Mouse (Mus musculus) layer of hippocampus, postnatal 14 days (tissue): ENCODE measurements around the gene Nfatc3. TPM values are rescaled to one million over a fixed set of nuclear protein-coding genes. Genes with fewer than 3 reads are reported as not detected.

ENCODE experiments used
- DNase-seq, 2 experiments: peaks; one replicate each; pipeline ENCODE4 v3.0.0; 2021 to 2022; ENCODE audit warnings: low spot score in 2 of 2, mixed read lengths in 1 of 2
- total RNA-seq, 2 experiments: library from RNA; stranded (reverse); gene quantifications; 2 replicates each; pipeline ENCODE4 v1.2.3; 2021

The Nfatc3 gene
- total RNA-seq, 2 experiments from 2014 or later = 9.9 to 11.6 TPM

GRCm38 (mm10) chr8:106140769-106141168, 82.1 kb downstream of the Nfatc3 start:
- peak; percentile 81 to 87 for DNase-seq

- DNase-seq = no peak
Measured at GRCm38 (mm10) chr8:106145331-106145730, 86.7 kb downstream of the Nfatc3 start.

GRCm38 (mm10) chr8:106146014-106146413, 87.4 kb downstream of the Nfatc3 start:
- DNase-seq = no peak

DNA sequence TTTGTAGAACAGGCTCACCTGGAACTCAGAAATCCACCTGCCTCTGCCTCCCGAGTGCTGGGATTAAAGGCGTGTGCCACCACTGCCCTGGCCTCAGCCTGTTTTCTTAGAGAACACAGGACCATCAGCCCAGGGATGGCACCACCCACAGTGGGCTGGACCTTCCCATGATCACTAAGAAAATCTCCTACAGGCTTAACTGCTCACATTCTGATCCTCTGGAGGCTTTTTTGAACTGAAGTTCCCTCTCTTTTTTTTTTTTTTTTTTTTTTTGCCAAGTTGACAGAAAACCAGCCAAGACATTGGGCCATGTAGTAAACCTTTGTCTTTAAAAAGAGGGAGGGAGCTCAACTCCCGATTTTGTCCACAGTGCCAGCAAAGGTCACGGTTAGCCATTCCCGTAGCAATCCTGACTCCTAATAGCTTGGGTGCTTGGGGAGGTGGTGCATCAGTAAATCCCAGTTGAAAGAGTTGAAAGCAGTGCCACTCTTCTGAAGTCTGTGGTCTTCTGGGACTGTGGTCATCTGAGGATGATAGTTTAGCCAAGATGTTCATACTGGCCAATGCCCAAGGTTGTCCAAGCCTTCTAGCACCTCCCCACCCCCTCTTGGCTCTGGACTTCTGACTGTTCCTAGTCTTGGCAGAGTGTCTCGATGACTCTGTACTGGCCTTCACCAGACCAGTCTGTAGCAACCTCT, 89.4 kb downstream of the Nfatc3 start:
- no peak for DNase-seq

DNA sequence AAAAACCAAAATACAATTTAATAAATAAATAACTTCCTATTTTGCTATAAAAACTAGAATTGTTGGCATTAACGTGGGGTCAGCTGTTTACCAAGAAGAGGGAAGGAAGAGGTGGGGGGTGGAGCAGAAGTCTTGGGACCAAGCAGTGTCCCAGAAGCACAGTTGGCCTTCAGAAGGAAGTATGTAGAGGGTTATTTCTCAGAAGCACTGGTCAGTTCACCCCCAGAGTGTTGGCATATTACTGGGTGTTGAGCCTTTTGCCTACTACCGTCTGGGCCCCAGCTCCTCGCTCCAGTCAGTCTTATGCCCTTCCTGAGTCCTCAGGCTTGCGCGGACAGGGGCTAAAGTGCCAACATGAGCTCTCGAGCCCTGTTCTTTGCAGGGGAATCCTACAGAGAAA, 90.4 kb downstream of the Nfatc3 start:
- no peak for DNase-seq

DNA sequence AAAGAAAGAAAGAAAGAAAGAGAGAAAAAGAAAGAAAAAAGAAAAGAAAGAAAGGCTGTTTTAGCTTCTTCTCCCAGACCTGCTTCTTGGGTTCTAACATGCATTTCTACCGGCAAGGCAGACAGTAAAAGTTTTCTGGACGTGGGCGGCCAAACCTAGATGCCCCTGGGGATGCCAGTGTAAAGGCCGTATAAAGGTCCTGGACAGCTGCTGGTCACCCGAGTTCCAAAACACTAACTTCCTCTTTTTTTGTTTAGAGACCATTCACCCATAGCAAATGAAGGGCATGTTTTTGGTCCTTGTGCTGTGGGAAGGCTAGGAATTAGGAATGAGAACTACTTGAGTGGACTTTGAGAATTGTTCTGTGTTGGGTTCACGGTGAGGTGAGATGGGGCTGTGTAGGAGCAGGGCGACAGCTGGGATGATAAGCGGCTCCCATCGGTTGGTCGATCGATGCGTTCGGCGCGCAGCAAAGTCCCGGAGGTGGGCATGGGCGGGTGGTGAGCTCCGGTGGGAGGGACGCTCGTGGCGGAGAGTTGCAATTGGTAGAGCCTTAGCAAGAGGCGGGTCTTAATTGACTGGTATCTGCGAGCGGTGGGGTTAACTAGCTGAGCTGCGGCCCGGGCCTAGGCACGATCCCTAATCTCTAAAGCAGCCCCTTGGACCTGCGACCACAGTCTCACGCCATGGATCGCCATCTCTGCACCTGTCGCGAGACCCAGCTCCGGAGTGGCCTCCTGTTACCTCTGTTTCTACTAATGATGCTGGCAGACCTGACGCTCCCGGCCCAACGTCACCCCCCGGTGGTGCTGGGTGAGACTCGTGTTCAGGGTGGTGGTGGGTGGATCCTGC, 91.4 kb downstream of the Nfatc3 start, which contains the start of gene Pla2g15:
TSS of gene Pla2g15 (plus strand) at position 599 of the 852 bp plus-strand sequence.
- DNase-seq = peak; percentile 92 to 94

GRCm38 (mm10) chr8:106150653-106151000, 92.0 kb downstream of the Nfatc3 start:
- no peak for DNase-seq

GRCm38 (mm10) chr8:106151041-106151440, 92.4 kb downstream of the Nfatc3 start:
- DNase-seq = no peak

DNA sequence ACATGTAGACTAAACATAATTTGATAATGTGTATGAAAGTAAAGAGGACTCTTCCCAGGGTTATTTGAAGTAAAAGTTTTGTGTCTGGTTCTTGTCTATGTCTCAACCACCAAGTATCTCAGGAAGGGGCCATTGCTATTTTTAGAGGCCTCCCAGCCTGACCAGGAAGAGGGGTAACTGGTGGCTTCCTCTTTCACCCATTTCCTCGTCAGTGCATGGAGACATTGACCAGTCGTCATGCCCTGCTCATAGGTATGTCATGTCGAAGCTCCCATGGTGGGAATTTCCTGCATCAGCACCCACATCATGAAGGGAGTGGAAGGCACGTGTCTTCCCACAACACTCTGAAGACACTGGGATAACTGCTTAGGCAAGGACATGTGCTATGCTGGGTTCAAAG, 94.2 kb downstream of the Nfatc3 start:
- no peak for DNase-seq

GRCm38 (mm10) chr8:106157419-106157818, 98.8 kb downstream of the Nfatc3 start:
- no peak for DNase-seq

DNA sequence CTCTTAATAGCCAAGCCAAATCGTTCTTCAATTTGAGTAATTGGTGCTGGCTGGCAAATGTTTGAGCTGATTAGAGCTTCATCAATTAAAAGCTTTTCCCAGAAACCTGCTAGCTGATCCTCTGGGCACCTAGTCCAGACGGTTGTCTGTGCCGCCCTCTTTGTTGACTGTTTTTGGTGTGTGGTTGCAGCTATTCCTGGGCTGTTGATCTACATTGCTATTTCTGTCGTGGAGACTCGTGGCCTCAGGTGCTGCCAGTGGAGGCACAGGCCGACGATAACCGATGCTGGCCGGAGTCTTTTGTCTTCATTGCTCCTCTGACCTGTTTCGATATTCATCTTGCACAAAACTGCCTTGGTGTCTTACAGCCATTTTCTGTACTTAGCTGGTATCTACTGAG, 99.7 kb downstream of the Nfatc3 start:
- no peak for DNase-seq

- no peak for DNase-seq
Measured at GRCm38 (mm10) chr8:106159876-106160275, 101.2 kb downstream of the Nfatc3 start.

DNA sequence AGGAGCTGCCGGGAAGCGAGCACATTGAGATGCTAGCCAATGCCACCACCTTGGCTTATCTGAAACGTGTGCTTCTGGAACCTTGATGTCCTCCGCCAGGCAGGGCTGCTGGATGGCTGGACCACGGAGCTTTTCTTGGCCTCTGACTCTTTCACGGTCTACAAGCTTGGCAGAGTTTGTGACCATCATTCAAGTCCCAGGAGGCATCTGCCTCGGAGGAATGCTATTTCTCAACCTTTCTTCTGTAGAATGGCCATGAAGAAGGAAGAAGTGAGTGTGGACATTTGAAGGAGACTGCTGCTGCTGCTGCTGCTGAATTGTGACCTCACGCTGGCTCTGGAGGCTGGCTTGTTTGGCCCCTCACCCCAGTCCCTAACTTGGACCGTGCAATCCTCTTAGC, 104.6 kb downstream of the Nfatc3 start:
- DNase-seq = no peak

GRCm38 (mm10) chr8:106165460-106165859, 106.8 kb downstream of the Nfatc3 start:
- peak; percentile 57 to 76 for DNase-seq

DNA sequence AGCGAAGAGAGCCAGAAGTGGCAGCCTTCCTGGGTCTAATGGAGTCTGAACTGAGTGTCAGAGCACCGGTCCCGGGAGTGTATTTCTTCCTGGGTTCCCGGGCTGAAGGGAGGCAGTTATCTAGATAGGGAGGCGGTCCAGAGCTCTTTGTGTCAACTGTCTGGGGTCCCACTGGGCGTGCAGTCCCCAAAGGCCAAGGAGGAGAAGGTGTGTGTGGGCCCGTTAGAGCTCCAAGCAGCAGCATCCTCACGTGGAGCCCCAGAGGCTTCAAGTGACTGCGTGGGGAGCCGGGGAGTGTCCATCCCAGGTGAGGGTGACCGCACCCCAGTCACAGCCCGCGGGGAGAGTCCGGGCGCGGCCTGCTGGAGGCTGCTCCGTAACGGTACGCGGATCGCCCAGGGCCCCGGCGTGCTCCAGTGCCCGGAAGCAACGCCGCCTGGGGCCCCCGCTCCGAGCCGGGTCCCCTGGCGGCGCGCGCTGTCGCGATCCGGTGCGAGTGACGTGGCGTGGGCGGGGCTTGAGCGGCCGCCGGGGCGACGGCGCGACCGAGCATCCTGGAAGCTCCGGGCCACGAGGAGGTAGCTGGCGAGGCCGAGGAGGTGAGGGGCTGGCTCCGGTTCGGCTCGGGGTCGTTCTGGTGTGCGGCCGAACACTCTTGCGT, 109.8 kb downstream of the Nfatc3 start, which contains the start of gene Slc7a6:
TSS of gene Slc7a6 (plus strand) at position 502 of the 661 bp plus-strand sequence.
- DNase-seq = peak; percentile 83 to 87

GRCm38 (mm10) chr8:106169017-106169933, 110.6 kb downstream of the Nfatc3 start:
- peak; percentile 72 to 82 for DNase-seq

- DNase-seq = no peak
Measured at GRCm38 (mm10) chr8:106169934-106170480, 111.4 kb downstream of the Nfatc3 start.

DNA sequence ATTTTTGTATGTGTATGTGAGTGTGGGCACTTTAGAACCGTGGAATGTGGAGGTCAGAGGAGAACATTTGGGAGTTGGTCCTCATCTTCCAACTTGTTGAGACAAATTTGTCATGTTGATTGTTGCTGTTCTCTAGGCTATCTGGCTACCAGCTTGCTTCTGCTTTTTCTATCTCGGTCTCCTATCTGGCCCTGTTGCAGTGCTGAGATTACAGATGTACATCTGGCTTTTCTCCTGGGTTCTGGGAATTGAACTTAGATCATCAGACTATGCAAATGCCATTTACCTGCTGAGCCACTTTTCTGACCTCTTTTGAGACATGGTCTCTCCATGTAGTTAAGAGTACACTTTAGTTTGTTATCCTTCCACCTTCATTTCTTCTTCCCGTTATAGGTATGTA, 114.9 kb downstream of the Nfatc3 start:
- no peak for DNase-seq

DNA sequence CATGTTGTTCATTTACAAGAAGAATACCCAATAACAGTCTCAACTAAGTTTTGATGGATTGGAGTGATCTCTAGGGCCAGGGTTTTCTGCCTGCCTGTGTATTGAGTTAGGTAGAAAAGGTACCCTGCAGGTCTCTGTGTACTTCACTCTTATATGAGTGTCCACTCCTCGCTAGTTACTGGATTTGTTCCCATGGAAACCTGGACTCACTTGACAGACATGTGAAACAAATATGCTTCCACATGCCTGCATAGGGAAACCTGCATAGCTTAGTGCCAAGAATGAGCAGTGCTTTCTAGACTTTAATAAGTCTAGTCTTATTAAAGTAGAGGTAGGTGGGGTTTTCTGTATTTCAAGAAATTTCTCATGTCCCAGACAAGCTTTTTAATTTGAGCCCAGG, 118.3 kb downstream of the Nfatc3 start:
- DNase-seq = no peak

DNA sequence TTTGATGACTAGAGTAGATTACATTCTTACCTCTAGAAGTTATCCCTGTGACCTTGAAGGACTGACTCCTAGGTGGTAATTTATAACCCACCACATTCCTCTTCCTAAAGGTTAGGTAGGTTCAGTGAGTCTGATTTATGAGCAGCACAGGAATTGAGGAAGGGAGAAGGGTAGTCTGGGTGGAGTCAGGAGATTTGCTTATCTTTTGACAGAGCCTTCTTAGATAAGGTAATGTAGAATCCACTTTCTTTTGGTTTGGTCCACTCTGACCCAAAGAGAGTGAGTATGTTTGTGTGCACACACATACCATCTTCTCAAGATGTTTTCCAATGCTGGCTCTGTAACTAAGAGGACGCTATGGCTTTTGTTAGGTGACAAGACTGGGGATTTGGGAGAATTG, 119.0 kb downstream of the Nfatc3 start:
- DNase-seq = no peak
